In genomic region chr7:139581801-139582571, GRCm38 (mm10) we compare ENCODE assay signal across 9 mouse cellular contexts. TPM values are rescaled to one million over a fixed set of nuclear protein-coding genes. Genes with fewer than 3 reads are reported as not detected.
DNase-seq lines count a peak whose midpoint lies in the region; ATAC-seq and TF ChIP-seq lines count a peak whose summit lies in the region.
"Had no signal": no experiment of that assay in that cellular context is flagged by ENCODE, and none has a peak within 500 bp of the region (broad histone marks: within the 10 kb centered on the region; RNA-seq: fewer than 3 reads in every experiment).

No protein-coding gene starts in this region.

- no peak for TF ChIP-seq POLR2A in bone marrow macrophage, adult 2 months (IDR thresholded peaks at IDR 0.05; ENCODE audit: borderline replicate concordance, low read depth, low read length)
- no peak for TF ChIP-seq POLR2A in olfactory bulb, adult 2 months (IDR thresholded peaks at IDR 0.05; ENCODE audit: insufficient read depth, low read depth, low read length)

- peak; percentile 48; the same call in 1 of the 2 replicates for ATAC-seq in forebrain, postnatal 0 days

- H3K4me1 ChIP-seq in bone marrow macrophage, adult 2 months (ENCODE audit: control insufficient read depth, insufficient read depth, low read length), result no peaks in the 10 kb centered on the region
- peaks cover 8% of the 10 kb centered on the region; the same call in 1 of the 2 replicates for H3K4me1 ChIP-seq in forebrain, postnatal 0 days (ENCODE audit: insufficient read depth)
- H3K4me1 ChIP-seq in limb, embryonic 10.5 days, result peaks cover 43% of the 10 kb centered on the region
- H3K4me1 ChIP-seq in olfactory bulb, adult 2 months (ENCODE audit: control insufficient read depth, insufficient read depth, low read length), result peaks cover 34% of the 10 kb centered on the region

- H3K36me3 ChIP-seq in forebrain, postnatal 0 days (ENCODE audit: insufficient read depth), result no peaks in the 10 kb centered on the region
- H3K36me3 ChIP-seq in limb, embryonic 10.5 days, result no peaks in the 10 kb centered on the region

- H3K4me2 ChIP-seq in forebrain, postnatal 0 days (ENCODE audit: low read depth), result peak overlapping the region; percentile 35

- H3K4me3 ChIP-seq in left cerebral cortex, adult 2 months, result peak overlapping the region; percentile 34
- H3K4me3 ChIP-seq in bone marrow macrophage, adult 2 months (ENCODE audit: insufficient read depth, low read length), result peak overlapping the region; percentile 15; the same call in 1 of the 2 replicates
- H3K4me3 ChIP-seq in forebrain, postnatal 0 days (ENCODE audit: low read depth, low read length), result peak overlapping the region; percentile 20
- H3K4me3 ChIP-seq in limb, embryonic 10.5 days, result peak overlapping the region; percentile 50
- H3K4me3 ChIP-seq in olfactory bulb, adult 2 months (ENCODE audit: insufficient read depth, low read depth, low read length), result peak overlapping the region; percentile 23

- DNase-seq in left cerebral cortex, adult 2 months (ENCODE audit: extremely low spot score in 1 of 2, low spot score in 2 of 2), result no peak
- no peak for DNase-seq in left cerebral cortex, postnatal 10 days (ENCODE audit: extremely low spot score in 1 of 2, low spot score in 2 of 2)
- peak; percentile 56 for DNase-seq in forebrain, postnatal 0 days
- peak; percentile 68 for DNase-seq in limb, embryonic 10.5 days (ENCODE audit: low spot score)
- no peak for DNase-seq in adipocyte (ENCODE audit: low spot score)
- DNase-seq in B cell, adult 2 months, result no peak

- no peaks in the 10 kb centered on the region for H3K9me3 ChIP-seq in forebrain, postnatal 0 days (ENCODE audit: low read length)
- no peaks in the 10 kb centered on the region for H3K9me3 ChIP-seq in limb, embryonic 10.5 days (replicated peaks)

- no peak overlapping the region for H3K27ac ChIP-seq in left cerebral cortex, adult 2 months
- H3K27ac ChIP-seq in bone marrow macrophage, adult 2 months (ENCODE audit: insufficient read depth, low read depth, low read length), result no peak overlapping the region
- H3K27ac ChIP-seq in forebrain, postnatal 0 days (ENCODE audit: low read depth, low read length), result no peak overlapping the region
- no peak overlapping the region for H3K27ac ChIP-seq in limb, embryonic 10.5 days
- H3K27ac ChIP-seq in olfactory bulb, adult 2 months (ENCODE audit: insufficient read depth, low read depth, low read length), result no peak overlapping the region
- H3K27ac ChIP-seq: macrophage had no signal

- H3K27me3 ChIP-seq in forebrain, postnatal 0 days (ENCODE audit: insufficient read depth, low read length), result peaks cover 61% of the 10 kb centered on the region
- H3K27me3 ChIP-seq in limb, embryonic 10.5 days (ENCODE audit: low read depth, poor library complexity, severe bottlenecking), result peaks cover 100% of the 10 kb centered on the region

- 2% methylated on average over 82 of the region's 82 CpGs for WGBS in forebrain, postnatal 0 days
- WGBS in limb, embryonic 10.5 days, result under 1% methylated on average over 82 of the region's 82 CpGs
- 2% methylated on average over 82 of the region's 82 CpGs for WGBS in olfactory bulb, adult 2 months

- no peak overlapping the region for H3K9ac ChIP-seq in forebrain, postnatal 0 days

- no peak for TF ChIP-seq CTCF in left cerebral cortex, adult 2 months (IDR thresholded peaks at IDR 0.05)
- TF ChIP-seq CTCF in bone marrow macrophage, adult 2 months (IDR thresholded peaks at IDR 0.05; ENCODE audit: low read depth, low read length), result no peak
- no peak for TF ChIP-seq CTCF in forebrain, postnatal 0 days (IDR thresholded peaks at IDR 0.05; ENCODE audit: low read depth)
- no peak for TF ChIP-seq CTCF in olfactory bulb, adult 2 months (IDR thresholded peaks at IDR 0.05; ENCODE audit: insufficient read depth, low read depth, low read length)

- intact Hi-C loops in left cerebral cortex, adult 2 months (cut with DNase I), result loop anchor here (5.0 kb wide), 1 partner anchor 280 kb away; no protein-coding TSS in a partner anchor
- intact Hi-C loops in left cerebral cortex, postnatal 10 days (cut with DNase I), result loop anchor here (10.0 kb wide), 1 partner anchor 277 kb away; no protein-coding TSS in a partner anchor

RNA-seq across cellular contexts. Expression of gene Nkx6-2, which starts 0.6 kb away (rescaled TPM):
- total RNA-seq in left cerebral cortex, adult 2 months (2021), result 1 to 10 TPM; 5.2 to 6.5 TPM
- total RNA-seq in left cerebral cortex, postnatal 10 days (2021), result under 1 TPM; 0.39 to 0.75 TPM
- not detected in 2 replicates for polyA plus RNA-seq in bone marrow macrophage, adult 2 months (2012; ENCODE audit: insufficient read depth, insufficient read length, missing spikeins)
- 1.00 and 1.2 TPM in 2 replicates for total RNA-seq in forebrain, postnatal 0 days (2014; rRNA removed)
- polyA plus RNA-seq in forebrain, postnatal 0 days (2015; fragmentation: Nextera tagmentation; extraction: Ambion mirVana), result 0.52 and 1.4 TPM in 2 replicates
- polyA plus RNA-seq in limb, embryonic 10.5 days (2016; fragmentation: Nextera tagmentation; extraction: Ambion mirVana), result not detected in 2 replicates
- not detected in 2 replicates for polyA plus RNA-seq in olfactory bulb, adult 2 months (2012; ENCODE audit: insufficient read depth, insufficient read length, low replicate concordance, missing spikeins)
- polyA plus RNA-seq: macrophage had no signal

Comparison
In these comparisons a context has a peak if more than half of its experiments do, and no peak if none do; other contexts are left out.
1. DNase-seq: peak in forebrain, postnatal 0 days (single experiment) and limb, embryonic 10.5 days (single experiment); none in left cerebral cortex, adult 2 months (0 of 2), left cerebral cortex, postnatal 10 days (0 of 2), adipocyte (single experiment) and B cell, adult 2 months (0 of 2).
2. Peak in every context shown above with its lines, with median percentiles within 50 percentile points of each other: H3K4me3 ChIP-seq.